Mouse (Mus musculus) spleen, embryonic (tissue): ENCODE results near the gene Scand1.

Experiments
- CTCF ChIA-PET: fragments of 350-600 bp; sonication (Branson Sonifier 250); formaldehyde crosslinking; loops from one replicate; lab custom pipeline; 2022; lab: Charles Lee

Scand1 gene

DNA sequence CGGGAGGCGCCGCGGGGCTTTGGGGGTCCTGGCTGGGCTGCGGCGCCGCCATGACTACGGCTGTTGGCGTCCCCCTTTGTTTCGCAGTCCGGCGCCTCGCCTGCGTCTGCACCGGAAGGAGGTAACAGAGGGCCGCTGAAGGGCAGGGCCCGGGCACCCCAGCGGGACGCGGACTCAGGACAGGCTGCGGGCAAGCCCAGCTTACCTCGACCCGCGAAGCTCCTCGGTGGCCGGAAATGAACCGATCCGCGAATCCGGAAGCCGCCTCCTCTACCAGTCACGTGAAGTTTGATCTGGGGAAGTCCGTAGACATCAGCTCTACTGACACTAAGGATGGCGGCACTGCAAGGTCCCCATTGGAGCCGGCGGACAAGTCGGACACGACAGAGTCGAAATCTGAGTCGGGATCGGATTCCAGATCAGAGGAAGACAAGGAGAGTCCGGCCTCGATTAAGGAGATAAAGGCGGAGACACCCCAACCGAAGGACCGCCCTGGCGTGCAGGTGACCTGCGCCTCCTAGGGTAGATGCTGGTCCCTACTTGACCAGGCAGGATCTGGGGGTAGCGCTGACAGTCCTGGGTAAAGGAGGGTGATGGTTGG is at the start of gene Scand1, which contains the start of gene Cnbd2:
TSS of gene Scand1 (minus strand) at position 408 of the 601 bp plus-strand sequence.
TSS of gene Cnbd2 (plus strand) at position 3 of the 601 bp plus-strand sequence.
- CTCF ChIA-PET: interaction anchor here (0.5 kb wide), 1 partner anchor 99 kb away, joined by 3 read pairs; no protein-coding TSS in a partner anchor

GRCm38 (mm10) chr2:156356031-156356430 is 43.5 kb upstream of the Scand1 start:
- CTCF ChIA-PET: interaction anchor here (0.6 kb wide), 1 partner anchor 49 kb away, joined by 3 read pairs; no protein-coding TSS in a partner anchor

- CTCF ChIA-PET: no interaction called here
These were observed 40.8 kb upstream of the Scand1 start for GRCm38 (mm10) chr2:156353265-156353692.

GRCm38 (mm10) chr2:156352413-156353165 is 40.1 kb upstream of the Scand1 start:
- CTCF ChIA-PET: no interaction called here

DNA sequence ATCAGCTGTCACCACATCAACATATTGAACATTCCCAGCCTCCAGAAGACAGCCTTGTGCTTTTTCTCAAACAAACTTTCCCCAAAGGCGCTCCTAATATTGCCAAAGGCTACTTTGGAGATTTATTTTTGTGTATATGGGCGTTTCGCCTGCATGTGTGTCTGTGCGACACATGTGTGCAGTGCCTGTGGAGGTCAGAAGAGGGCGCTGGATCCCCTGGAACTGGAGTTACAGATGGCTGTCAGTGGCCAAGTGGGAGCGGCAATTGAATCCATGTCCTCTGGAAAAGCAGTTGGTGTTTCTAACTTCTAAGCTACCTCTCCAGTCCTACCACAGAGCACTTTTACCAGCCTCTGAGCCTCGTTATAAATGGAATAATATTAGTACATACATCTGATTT is 38.7 kb upstream of the Scand1 start:
- CTCF ChIA-PET: no interaction called here

- CTCF ChIA-PET: no interaction called here
These were observed 36.9 kb upstream of the Scand1 start for GRCm38 (mm10) chr2:156349286-156349848.

DNA sequence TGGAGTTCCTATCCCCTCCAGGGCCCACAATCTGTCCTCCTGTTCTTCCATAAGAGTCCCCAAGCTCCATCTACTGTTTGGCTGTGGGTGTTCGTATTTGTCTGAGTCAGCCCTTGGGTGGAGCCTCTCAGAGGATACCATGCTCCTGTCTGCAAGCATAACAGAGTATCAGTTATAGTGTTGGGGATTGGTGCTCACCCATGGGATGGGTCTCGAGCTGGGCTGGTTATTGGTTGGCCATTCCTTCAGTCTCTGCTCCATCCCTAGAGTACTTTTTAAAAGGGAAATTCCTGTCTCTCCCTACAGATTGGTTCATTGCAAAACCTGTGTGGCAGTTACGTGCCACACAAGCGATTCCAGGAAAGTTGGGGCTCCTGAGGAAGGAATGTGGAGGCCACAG is 36.3 kb upstream of the Scand1 start:
- CTCF ChIA-PET: no interaction called here

- CTCF ChIA-PET: no interaction called here
These were observed 32.5 kb upstream of the Scand1 start for GRCm38 (mm10) chr2:156344775-156345532.

GRCm38 (mm10) chr2:156340078-156340477 is 27.6 kb upstream of the Scand1 start:
- CTCF ChIA-PET: no interaction called here

- CTCF ChIA-PET: no interaction called here
These were observed 19.0 kb upstream of the Scand1 start for GRCm38 (mm10) chr2:156331446-156331965.

DNA sequence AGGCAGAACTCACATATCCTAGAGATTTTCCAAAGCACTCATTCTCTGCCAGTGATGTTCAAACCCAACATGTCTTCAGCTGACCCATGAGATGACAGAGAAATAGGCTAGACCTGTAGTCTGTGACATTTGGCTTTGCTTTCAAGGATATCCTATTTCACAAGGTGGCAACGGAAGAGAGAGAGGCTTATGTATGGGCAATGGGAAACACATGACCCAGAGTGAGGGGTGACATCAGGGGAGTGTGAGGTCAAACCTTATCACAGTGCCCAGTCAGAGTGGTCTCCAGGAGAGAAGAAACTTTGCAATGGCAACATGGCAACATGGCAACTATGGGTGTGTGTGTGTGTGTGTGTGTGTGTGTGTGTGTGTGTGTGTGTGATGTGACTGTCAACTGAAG is 18.2 kb upstream of the Scand1 start:
- CTCF ChIA-PET: no interaction called here

GRCm38 (mm10) chr2:156324681-156325080 is 12.2 kb upstream of the Scand1 start:
- CTCF ChIA-PET: no interaction called here

DNA sequence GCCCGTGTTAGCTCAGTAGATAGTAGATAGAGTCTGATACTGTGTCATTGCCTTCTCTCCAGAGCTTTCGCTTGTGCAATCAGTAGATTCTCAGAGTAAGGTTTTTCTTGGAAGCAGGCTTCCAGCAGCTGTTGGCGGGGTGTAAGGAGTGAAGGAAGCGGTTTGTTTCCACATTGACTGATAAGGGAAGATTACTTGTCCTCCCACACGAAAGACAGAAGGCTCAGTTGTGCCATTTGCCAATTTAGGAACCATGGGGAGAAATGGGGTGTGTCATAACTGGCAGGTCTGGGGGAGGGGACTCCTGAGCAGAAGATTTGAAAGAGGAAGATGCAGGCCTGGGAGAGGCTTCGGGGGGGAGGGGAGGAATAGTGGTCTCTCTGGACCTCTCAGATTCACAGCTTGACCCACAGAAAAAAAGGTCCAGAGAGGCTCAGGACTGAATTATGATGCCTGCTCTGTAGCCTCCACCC is 11.6 kb upstream of the Scand1 start:
- CTCF ChIA-PET: no interaction called here

DNA sequence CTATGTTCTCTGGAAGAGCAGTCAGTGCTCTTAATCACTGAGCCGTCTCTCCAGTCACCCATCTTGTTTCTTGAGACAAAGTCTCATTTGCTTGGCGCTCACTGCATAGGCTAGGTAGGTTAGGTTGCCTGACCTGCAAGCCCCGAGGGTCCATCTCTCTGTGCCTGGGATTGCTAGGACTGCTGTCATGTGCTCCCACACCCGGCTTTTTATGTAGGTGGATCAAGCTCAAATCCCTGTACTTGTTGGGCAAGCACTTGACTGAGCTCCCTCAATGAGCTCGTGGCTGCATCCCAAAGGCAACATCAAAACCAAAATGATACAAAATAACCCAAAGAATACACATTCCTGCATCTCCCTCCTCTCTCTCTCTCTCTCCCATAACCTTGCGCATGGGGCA is 9.0 kb upstream of the Scand1 start:
- CTCF ChIA-PET: no interaction called here

- CTCF ChIA-PET: interaction anchor here (0.6 kb wide), 1 partner anchor 355 kb away, joined by 8 read pairs; no protein-coding TSS in a partner anchor
These were observed 6.0 kb upstream of the Scand1 start for GRCm38 (mm10) chr2:156318491-156318890.

GRCm38 (mm10) chr2:156314811-156315210 is 2.3 kb upstream of the Scand1 start:
- CTCF ChIA-PET: interaction anchor here (0.6 to 0.7 kb wide), 2 partner anchors 25 to 152 kb away, joined by 3 to 8 read pairs; no protein-coding TSS in a partner anchor

DNA sequence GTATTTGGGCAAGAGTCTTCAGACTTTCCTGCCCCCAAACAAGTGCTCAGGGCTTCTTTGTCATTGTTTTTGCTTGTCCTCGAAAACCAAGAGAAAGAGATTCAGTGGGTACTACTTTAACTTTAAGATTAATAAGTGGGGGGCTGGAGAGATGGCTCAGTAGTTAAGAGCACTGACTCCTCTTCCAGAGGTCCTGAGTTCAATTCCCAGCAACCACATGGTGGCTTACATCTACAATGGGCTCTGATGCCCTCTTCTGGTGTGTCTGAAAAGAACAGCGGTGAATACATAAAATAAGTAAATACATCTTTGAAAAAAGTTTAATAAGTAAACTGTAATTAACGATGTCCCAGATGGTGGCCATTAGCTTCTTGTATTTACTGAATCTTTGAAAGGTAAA is 649 bp upstream of the Scand1 start:
- CTCF ChIA-PET: no interaction called here

- CTCF ChIA-PET: interaction anchor here (0.5 to 0.9 kb wide), 2 partner anchors 12 to 100 kb away, joined by 3 to 4 read pairs; no protein-coding TSS in a partner anchor
These were observed 638 bp downstream of the Scand1 start for GRCm38 (mm10) chr2:156311841-156312291.

GRCm38 (mm10) chr2:156311441-156311840 is 1.1 kb downstream of the Scand1 start:
- CTCF ChIA-PET: interaction anchor here (0.7 to 0.9 kb wide), 2 partner anchors 11 to 13 kb away, joined by 4 to 10 read pairs; no protein-coding TSS in a partner anchor

DNA sequence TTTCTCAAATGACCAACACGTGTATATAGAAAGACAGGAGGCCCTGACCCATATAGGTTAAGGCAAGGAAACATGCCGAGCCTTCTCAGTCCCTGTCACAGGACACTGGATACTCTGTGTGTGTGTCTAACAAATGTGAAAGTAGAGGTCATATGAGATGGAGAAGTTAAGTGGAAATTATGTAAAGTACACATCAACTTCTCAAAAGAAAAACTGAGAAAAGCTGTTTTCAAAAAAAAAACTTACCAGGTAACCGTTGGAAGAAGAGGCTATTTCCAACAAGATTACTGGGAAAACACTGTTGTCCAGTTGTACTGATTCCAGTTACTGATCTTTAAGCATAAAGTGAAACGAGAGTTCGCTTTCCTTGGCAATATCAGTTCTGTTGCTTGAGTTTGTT is 1.6 kb downstream of the Scand1 start:
- CTCF ChIA-PET: interaction anchor here (0.7 to 0.9 kb wide), 2 partner anchors 11 to 12 kb away, joined by 4 to 10 read pairs; no protein-coding TSS in a partner anchor

DNA sequence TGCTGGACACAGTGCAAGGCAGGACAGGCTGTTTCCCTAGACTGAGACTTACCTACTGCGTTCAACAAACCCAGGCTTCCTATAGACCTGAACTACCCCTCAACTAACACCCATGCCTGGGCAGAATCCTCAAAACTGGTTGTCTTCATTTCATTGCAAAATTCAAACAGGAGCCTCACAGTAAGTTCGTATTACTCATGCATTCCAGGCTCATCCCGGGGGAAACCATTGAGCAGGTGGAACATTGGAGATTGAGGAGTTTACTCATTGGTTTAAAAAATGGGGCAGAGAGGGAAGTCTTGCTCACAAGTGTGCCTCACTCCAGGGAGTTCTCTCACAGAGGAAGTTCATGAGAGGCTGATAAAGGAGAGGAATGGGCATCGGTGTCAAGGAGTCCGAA is 2.0 kb downstream of the Scand1 start:
- CTCF ChIA-PET: no interaction called here
